Mouse (Mus musculus) forebrain, embryonic 15.5 days (tissue): ENCODE data around the gene Ubald2. TPM values are rescaled to one million over a fixed set of nuclear protein-coding genes. Genes with fewer than 3 reads are reported as not detected.
"Not testable (repeated sequence)": the region's sequence is repeated elsewhere in the genome, so short reads cannot be mapped to it uniquely, and the experiment has no call there.

ENCODE experiments used
- ATAC-seq: fragments of 200-750 bp; cut with Nextera tagmentation; replicated peaks from 2 replicates; pipeline ENCODE4 v1.8.0; 2017; ENCODE audit warnings: mild to moderate bottlenecking, moderate TSS enrichment, moderate library complexity
- H3K27ac ChIP-seq: fragments of 300-500 bp; sonication (generic); replicated peaks from 2 replicates; pipeline ENCODE4 v1.5.1; 2015; ENCODE audit warnings: mild to moderate bottlenecking, inconsistent platforms
- H3K27me3 ChIP-seq: fragments of 300-500 bp; sonication (generic); 2 replicates; pipeline ENCODE4 v1.6.1; 2015; ENCODE audit warnings: inconsistent platforms
- H3K36me3 ChIP-seq: fragments of 300-500 bp; sonication (generic); 2 replicates; pipeline ENCODE4 v1.6.1; 2015; ENCODE audit warnings: mild to moderate bottlenecking, inconsistent platforms
- H3K4me1 ChIP-seq: fragments of 300-500 bp; sonication (generic); 2 replicates; pipeline ENCODE4 v1.6.1; 2015; ENCODE audit warnings: inconsistent platforms
- H3K4me2 ChIP-seq: fragments of 300-500 bp; sonication (generic); replicated peaks from 2 replicates; pipeline ENCODE4 v1.6.1; 2015; ENCODE audit warnings: mild to moderate bottlenecking, inconsistent platforms
- H3K4me3 ChIP-seq: fragments of 300-500 bp; sonication (generic); 2 replicates; pipeline ENCODE4 v1.5.1; 2015; ENCODE audit warnings: mild to moderate bottlenecking, inconsistent platforms
- H3K9ac ChIP-seq: fragments of 300-500 bp; sonication (generic); replicated peaks from 2 replicates; pipeline ENCODE4 v1.6.1; 2015; ENCODE audit warnings: mild to moderate bottlenecking, inconsistent platforms
- H3K9me3 ChIP-seq: fragments of 300-500 bp; sonication (generic); 2 replicates; pipeline ENCODE4 v1.6.1; 2016; ENCODE audit warnings: inconsistent platforms
- WGBS: fragments of 180-500 bp; shearing (Covaris S2); methylation state at CpG from one replicate; pipeline ENCODE4 v1.1.7; 2015; ENCODE audit warnings: mixed read lengths; 5-methylcytosine and 5-hydroxymethylcytosine counted together
- polyA plus RNA-seq: library from polyadenylated mRNA; unstranded; fragments of >200 nt; fragmentation: Nextera tagmentation; extraction: Ambion mirVana; gene quantifications from 2 replicates; pipeline ENCODE4 v1.2.1, GENCODE M21; 2015

Gene Ubald2
- polyA plus RNA-seq, 1 experiment from 2014 or later = 58.8 TPM

DNA sequence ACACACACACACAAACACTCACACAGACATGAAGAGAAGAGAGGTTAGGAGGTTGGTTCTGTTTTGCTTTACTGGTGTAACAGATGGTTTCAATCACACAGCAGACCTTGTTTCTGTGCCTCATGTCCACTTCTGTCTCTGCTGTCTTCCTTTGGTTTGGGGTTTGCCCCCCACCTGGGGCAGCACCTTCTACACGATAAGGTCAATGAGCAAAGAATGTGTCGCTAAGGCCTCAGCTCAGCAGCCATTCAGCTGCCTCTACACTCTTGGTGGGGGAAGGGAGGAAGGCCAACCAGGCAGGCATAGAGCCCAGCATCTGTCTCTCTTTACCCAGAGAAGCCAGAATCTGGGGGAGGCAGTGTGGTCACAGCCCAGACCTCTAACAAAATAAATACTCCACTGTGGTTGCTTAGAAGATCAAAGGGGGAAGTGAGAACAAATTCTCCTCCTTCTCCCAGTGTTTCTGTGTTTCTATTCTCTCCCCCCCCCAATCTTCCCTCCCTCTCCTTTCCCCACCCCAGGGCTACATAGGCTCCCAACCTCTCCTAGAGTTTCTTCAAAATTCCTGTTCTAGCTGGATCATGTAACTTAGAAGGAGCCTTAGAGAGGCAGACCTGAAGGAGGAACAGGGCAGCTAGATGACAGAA, 15.6 kb upstream of the Ubald2 start:
- Histone ChIP-seq H3K9ac (no peak overlapping the region), H3K4me2 (no peak overlapping the region), H3K27me3 (no peaks in the 10 kb centered on the region), H3K4me3 (no peak overlapping the region), H3K27ac (no peak overlapping the region), H3K9me3 (no peaks in the 10 kb centered on the region), H3K4me1 (peaks cover 5% of the 10 kb centered on the region), H3K36me3 (no peaks in the 10 kb centered on the region)
- ATAC-seq = no peak
- WGBS = 30% methylated on average over 2 of the region's 2 CpGs

DNA sequence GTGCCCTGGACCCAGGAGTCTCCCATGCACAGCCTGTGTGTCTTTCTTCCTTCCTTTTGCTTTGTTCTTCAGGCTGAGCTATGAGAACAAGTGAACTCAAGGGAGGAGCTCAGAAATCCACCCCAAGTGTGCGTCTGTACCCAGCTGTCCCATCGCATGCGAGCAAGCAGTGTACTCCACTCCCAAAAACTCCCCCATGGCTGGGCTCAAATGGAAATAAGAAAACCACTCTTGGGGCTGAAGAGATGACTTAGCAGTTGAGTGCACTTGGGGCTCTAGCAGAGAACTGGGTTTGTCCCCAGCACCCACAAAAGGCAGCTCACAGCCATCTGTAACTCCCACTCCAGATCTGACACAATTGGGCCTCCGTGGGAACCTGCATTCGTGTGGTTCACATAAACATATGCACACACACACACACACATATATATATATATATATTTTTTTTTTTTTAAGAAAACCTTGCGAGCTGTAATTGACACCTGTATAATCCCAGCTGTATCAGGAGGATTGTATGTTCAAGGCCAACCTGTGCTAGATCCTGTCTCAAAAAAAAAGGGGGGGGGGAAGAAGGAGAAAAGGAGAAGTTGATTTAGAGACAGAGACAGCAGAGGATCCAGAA, 14.9 kb upstream of the Ubald2 start:
- no peak for ATAC-seq
- no peak overlapping the region for H3K9ac ChIP-seq
- 86% methylated on average over 6 of the region's 6 CpGs for WGBS
- H3K36me3 ChIP-seq = no peaks in the 10 kb centered on the region
- no peaks in the 10 kb centered on the region for H3K4me1 ChIP-seq
- H3K27ac ChIP-seq = no peak overlapping the region
- no peak overlapping the region for H3K4me3 ChIP-seq
- H3K27me3 ChIP-seq = no peaks in the 10 kb centered on the region
- no peak overlapping the region for H3K4me2 ChIP-seq
- no peaks in the 10 kb centered on the region for H3K9me3 ChIP-seq

DNA sequence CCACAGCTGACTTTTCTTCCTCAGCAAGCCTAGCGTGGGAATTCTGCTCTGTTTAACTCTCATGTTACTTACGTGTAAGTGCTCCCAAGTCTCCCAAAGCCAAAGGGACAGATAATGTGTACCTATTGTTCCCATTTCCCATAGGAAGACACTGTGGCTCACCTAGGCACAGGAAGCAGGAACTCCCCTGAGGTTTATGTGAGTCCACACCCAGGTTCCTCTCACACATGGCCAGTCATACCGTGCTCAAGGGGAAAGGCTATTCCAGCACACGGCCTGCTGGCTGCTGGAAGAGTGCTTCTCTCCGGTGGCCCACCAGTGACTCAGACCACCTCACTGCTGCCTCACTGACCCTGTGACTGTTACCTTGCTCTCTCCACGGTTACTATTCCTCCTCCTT, 12.8 kb upstream of the Ubald2 start:
- no peak overlapping the region for H3K4me3 ChIP-seq
- ATAC-seq = no peak
- H3K4me2 ChIP-seq = no peak overlapping the region
- no peaks in the 10 kb centered on the region for H3K27me3 ChIP-seq
- H3K9ac ChIP-seq = no peak overlapping the region
- H3K4me1 ChIP-seq = no peaks in the 10 kb centered on the region
- no peaks in the 10 kb centered on the region for H3K9me3 ChIP-seq
- 77% methylated on average over 6 of the region's 6 CpGs for WGBS
- no peaks in the 10 kb centered on the region for H3K36me3 ChIP-seq
- no peak overlapping the region for H3K27ac ChIP-seq

DNA sequence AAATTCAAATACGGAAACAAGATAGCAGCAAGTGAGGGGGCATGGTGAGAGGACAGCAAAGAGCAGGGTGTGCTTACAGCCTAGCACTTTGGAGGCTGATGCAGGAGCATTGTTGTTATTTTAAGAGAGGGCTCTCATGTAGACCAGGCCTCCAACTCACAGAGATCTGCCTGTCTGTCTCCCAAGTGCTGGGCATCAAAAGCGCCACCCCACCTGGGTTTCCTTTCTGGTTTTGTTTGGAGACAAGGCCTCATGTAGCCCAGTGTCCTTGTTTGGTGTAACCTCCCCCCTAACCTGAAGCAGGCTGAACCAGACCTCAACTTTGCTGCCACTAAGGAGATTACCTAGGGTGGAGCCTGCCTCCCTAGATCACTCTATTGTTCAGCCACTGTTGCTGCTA, 11.3 kb upstream of the Ubald2 start:
- no peak overlapping the region for H3K27ac ChIP-seq

DNA sequence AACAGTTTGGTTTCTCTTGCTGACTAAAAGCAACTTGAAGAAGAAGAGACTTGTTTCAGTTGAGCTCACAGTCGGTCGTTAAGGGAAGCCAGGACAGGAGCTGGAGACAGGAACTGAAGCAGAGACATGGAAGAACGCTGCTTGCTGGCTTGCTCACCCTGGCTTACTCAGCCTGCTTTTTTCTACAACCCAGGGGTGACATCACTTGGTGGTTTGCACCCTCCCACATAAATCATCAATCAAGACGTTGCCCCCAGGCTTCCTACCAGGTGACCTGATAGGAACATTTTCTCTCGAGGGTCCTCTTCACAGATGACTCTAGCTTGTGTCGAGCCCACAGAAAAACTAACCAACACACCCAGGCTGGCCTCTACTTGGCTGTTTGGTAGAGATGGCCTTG, 10.7 kb upstream of the Ubald2 start:
- no peaks in the 10 kb centered on the region for H3K27me3 ChIP-seq
- 84% methylated on average over 6 of the region's 6 CpGs for WGBS
- no peaks in the 10 kb centered on the region for H3K36me3 ChIP-seq
- H3K9ac ChIP-seq = no peak overlapping the region
- H3K27ac ChIP-seq = no peak overlapping the region
- no peaks in the 10 kb centered on the region for H3K9me3 ChIP-seq
- no peaks in the 10 kb centered on the region for H3K4me1 ChIP-seq
- no peak overlapping the region for H3K4me2 ChIP-seq
- no peak for ATAC-seq
- H3K4me3 ChIP-seq = no peak overlapping the region

More for the DNA sequence above, 11.3 kb upstream of the Ubald2 start:
- ATAC-seq = no peak
- Histone ChIP-seq H3K4me1 (no peaks in the 10 kb centered on the region), H3K27me3 (no peaks in the 10 kb centered on the region), H3K4me2 (no peak overlapping the region), H3K4me3 (no peak overlapping the region), H3K36me3 (no peaks in the 10 kb centered on the region), H3K9ac (no peak overlapping the region), H3K9me3 (no peaks in the 10 kb centered on the region)
- WGBS = 92% methylated on average over 2 of the region's 2 CpGs

DNA sequence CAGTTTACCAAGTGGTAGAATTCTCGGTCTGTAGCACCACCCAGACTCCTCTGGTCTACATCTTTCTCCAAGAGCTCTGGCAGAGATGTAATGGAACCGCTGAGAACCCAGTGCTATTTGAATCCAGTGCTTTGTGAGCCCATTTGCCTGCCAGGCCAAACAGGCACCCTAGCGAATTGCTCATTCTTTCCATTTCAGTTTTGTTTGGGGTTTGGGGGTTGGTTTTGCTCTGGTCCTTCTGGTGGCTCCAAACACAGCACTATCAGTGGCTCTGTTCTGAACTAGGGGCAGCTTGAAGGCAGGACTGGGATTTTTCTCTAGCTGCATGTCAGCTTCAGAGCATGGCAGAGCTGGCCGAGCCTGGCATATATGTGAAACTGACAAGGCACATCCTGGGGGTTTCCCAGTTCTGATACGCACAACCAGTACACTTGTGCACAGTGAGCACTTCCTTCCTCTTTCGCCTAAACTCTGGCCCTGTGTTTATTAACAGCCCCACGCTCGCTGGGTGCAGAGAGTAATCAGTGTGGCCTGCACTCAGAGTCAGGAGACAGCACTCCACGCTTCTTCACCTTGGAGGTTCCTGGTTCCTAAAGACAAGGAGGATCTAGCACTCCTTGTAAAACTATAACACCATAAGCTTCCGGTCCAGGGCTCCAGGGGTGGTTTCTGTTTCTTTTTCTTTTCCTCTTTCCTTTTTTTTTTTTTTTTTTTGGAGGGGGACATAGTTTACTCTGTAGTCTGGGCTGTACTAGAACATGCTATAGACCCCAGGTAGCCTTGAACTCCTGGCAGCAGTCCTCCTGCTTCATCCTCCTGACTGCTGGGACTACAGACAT, 9.9 kb upstream of the Ubald2 start:
- no peak overlapping the region for H3K27ac ChIP-seq
- no peak overlapping the region for H3K4me3 ChIP-seq
- no peak for ATAC-seq
- H3K36me3 ChIP-seq = no peaks in the 10 kb centered on the region
- no peak overlapping the region for H3K4me2 ChIP-seq
- H3K4me1 ChIP-seq = no peaks in the 10 kb centered on the region
- WGBS = 88% methylated on average over 10 of the region's 10 CpGs
- no peaks in the 10 kb centered on the region for H3K9me3 ChIP-seq
- H3K9ac ChIP-seq = no peak overlapping the region
- H3K27me3 ChIP-seq = no peaks in the 10 kb centered on the region

DNA sequence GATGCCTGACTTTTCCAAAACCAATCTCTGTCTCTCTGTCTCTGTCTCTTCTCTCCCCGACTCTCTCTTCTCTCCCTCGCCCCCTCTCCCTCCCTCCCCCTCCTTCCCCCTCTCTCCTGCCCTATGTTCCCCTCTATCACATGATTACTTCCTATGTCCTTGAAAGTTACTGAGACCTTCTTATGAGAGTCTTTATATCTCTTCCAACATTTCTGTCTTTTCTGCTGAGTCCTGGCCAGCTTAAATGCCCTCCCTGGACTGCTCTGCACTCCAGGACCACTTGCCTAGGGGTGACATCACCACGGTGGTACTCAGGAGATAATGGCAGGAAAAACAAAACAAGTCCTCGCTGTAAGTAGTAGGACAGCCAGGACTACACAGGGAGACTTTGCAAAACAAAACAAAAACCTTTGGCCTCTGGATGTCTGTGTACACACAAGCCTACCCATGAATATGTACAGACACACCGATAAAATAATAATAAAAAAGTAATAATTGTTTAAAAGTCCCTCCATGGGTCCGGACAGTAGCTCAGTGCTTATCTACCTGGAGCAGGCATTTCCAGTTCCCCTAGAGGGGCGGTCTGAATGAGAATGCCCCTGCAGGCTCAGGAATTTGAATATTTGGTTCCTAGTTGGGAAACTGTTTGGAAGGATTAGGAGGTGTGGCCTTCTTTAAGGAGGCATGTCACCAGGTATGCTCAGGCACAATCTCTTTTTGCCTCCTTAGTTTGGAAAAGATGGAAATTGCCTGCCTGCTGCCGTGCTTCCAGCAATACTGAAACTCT, 9.1 kb upstream of the Ubald2 start:
- 54% methylated on average over 8 of the region's 8 CpGs for WGBS
- no peaks in the 10 kb centered on the region for H3K9me3 ChIP-seq

DNA sequence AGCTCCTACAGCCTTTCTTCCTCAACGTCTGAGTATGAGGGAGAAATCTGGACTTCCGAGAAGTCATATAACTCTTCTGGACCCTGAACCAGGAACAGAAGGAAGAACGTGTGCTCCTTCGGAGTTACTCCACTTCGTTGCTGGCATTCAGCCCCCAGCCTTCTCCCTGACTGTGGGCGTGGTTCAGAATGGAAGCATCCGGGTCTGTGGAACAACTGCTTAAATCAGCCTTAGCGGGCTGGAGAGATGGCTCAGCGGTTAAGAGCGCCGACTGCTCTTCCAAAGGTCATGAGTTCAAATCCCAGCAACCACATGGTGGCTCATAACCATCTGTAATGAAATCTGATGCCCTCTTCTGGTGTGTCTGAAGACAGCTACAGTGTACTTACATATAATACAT, 7.6 kb upstream of the Ubald2 start:
- H3K4me2 ChIP-seq, H3K27ac ChIP-seq, H3K27me3 ChIP-seq, ATAC-seq, H3K36me3 ChIP-seq, H3K9me3 ChIP-seq, H3K4me3 ChIP-seq, H3K9ac ChIP-seq, H3K4me1 ChIP-seq: not testable (repeated sequence)
- WGBS = 86% methylated on average over 11 of the region's 11 CpGs

More for the DNA sequence above, 9.1 kb upstream of the Ubald2 start:
- Histone ChIP-seq H3K36me3 (no peaks in the 10 kb centered on the region), H3K9ac (no peak overlapping the region), H3K27ac (no peak overlapping the region), H3K27me3 (no peaks in the 10 kb centered on the region), H3K4me1 (no peaks in the 10 kb centered on the region), H3K4me3 (no peak overlapping the region), H3K4me2 (no peak overlapping the region)
- no peak for ATAC-seq

DNA sequence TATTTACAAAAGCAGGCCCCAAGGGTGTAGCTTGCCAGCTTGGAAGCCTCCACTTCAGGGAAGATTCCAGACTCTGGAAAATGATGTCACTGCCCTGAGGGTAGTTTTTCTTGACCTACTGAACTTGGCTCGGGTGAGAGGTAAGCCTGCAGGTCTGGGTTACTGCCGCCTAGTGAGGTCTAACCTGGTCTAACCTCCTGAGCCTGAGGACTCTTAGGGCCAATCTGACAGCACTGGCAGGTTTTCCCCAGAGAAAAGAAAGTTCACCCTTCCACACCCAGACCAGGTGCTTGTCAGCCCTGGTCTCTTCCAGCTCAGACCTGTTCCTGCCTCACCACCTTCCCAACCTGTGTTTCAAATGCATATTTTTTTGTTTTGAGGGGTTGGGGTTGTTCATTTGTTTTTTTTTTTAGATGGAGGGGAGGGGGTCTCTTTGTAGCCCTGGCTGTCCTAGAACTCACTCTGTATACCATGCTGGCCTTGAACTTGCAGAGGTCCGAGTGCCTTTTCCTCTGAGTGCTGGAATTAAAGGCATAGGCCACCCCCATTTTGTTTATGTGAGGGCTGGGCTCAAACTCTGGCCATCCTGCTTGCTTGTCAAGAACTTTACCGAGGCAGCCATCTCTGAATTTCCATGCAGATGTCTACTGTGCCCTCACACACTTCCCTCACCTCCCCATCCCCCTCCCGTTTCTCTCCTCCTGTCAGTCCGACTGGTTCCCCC, 6.9 kb upstream of the Ubald2 start:
- 76% methylated on average over 6 of the region's 6 CpGs for WGBS
- no peak overlapping the region for H3K27ac ChIP-seq
- ATAC-seq = no peak

DNA sequence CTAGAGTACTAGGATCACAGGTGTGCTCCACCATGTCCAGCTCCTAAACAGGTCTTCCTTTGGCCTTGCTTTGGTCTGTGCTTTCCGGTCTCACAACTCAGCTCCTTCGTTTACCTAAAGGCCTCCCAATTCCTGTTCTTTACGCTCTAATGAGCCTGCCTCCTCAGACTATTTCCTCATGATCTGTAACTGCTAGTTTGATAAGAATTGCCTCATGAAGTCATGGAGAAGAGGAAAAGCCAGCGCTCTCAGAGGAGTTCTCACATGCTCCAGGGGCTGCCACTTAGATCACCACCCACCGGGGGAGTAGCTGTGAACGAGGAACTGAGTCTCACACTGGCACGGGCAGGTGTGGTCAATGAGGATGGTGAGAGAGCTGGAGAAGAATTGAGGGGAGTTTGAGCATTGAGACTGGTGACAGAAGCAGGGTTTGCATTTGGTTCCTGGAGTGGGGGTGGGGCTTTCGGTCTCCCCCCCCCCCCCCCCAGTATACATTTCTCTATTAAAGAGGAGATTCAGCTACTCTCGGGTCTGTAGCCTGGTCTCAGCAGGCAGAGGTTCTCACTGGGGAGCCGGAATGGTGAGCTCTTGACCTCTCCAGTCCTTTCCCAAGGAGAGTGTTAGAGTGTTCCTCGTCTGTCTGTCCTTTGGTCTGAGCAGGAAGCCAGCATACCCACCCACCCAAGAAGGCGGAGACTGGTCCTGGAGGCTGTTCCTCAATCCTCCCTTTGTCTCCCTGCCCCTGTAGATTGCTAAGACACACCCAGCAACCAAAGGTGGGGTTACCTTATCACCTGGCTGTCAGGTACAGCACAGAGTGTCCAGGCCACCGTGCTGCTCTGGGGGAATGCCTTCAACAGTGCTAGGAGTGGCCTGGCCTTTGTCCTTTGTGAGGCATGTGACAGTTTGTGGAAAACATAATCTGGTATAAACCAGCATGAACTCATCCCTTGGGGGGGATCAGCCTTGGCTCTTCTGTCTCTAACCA, 4.7 kb upstream of the Ubald2 start:
- H3K27me3 ChIP-seq = no peaks in the 10 kb centered on the region
- H3K4me1 ChIP-seq = peaks cover 6% of the 10 kb centered on the region; the same call in 1 of the 2 replicates
- H3K4me3 ChIP-seq = no peak overlapping the region
- no peak for ATAC-seq
- WGBS = 63% methylated on average over 13 of the region's 13 CpGs
- H3K9ac ChIP-seq = no peak overlapping the region
- no peak overlapping the region for H3K27ac ChIP-seq
- H3K9me3 ChIP-seq = no peaks in the 10 kb centered on the region
- H3K4me2 ChIP-seq = no peak overlapping the region
- no peaks in the 10 kb centered on the region for H3K36me3 ChIP-seq

More for the DNA sequence above, 6.9 kb upstream of the Ubald2 start:
- Histone ChIP-seq H3K27me3 (no peaks in the 10 kb centered on the region), H3K36me3 (no peaks in the 10 kb centered on the region), H3K9me3 (no peaks in the 10 kb centered on the region), H3K4me2 (no peak overlapping the region), H3K4me1 (0 out of 2 replicates have a peak, but pooled peaks cover 6% of the 10 kb centered on the region), H3K4me3 (no peak overlapping the region), H3K9ac (no peak overlapping the region)
